Mouse (Mus musculus) thymus, adult 2 months (tissue): ENCODE data around the gene Batf2. TPM values are rescaled to one million over a fixed set of nuclear protein-coding genes. Genes with fewer than 3 reads are reported as not detected.

Experiments used
- DNase-seq: peaks from one replicate; pipeline ENCODE4 v3.0.0; 2021
- H3K27ac ChIP-seq: fragments of 200-500 bp; 2 replicates; pipeline ENCODE4 v1.5.1; 2012; ENCODE audit warnings: low read length, control low read depth; ENCODE audit not compliant: control insufficient read depth, insufficient read depth
- H3K27me3 ChIP-seq: fragments of 200-500 bp; 2 replicates; pipeline ENCODE4 v1.6.1; 2012; ENCODE audit warnings: mild to moderate bottlenecking, low read length, moderate library complexity, mixed read lengths; ENCODE audit not compliant: control insufficient read depth, insufficient read depth
- H3K36me3 ChIP-seq: fragments of 200-500 bp; 2 replicates; pipeline ENCODE4 v1.6.1; 2012; ENCODE audit warnings: mild to moderate bottlenecking, low read length, moderate library complexity; ENCODE audit not compliant: control insufficient read depth, insufficient read depth
- H3K4me1 ChIP-seq: fragments of 200-500 bp; replicated peaks from 2 replicates; pipeline ENCODE4 v1.6.1; 2012; ENCODE audit warnings: low read length; ENCODE audit not compliant: control insufficient read depth, insufficient read depth
- H3K4me3 ChIP-seq: fragments of 200-500 bp; 2 replicates; pipeline ENCODE4 v1.5.1; 2012; ENCODE audit warnings: mild to moderate bottlenecking, low read length, control low read depth, moderate library complexity; ENCODE audit not compliant: control insufficient read depth, insufficient read depth
- CTCF ChIP-seq: fragments of 200-500 bp; IDR thresholded peaks from 2 replicates; pipeline ENCODE4 v1.5.1; 2012; ENCODE audit warnings: mild to moderate bottlenecking, control low read depth, low read length, moderate library complexity, borderline replicate concordance; ENCODE audit not compliant: control insufficient read depth, poor library complexity, insufficient read depth; ENCODE audit errors: extremely low read depth
- POLR2A ChIP-seq: fragments of 200-500 bp; IDR thresholded peaks from 2 replicates; pipeline ENCODE4 v1.6.1; 2012; ENCODE audit warnings: mild to moderate bottlenecking, low read length, control low read depth, moderate library complexity; ENCODE audit not compliant: control insufficient read depth, poor library complexity, insufficient read depth; ENCODE audit errors: extremely low read depth
- WGBS: fragments of 180-500 bp; shearing (Covaris S2); methylation state at CpG from one replicate; pipeline ENCODE4 v1.1.7; 2018; 5-methylcytosine and 5-hydroxymethylcytosine counted together
- polyA plus RNA-seq: library from polyadenylated mRNA; depleted of rRNA; stranded (reverse); fragments of >200 nt; gene quantifications from 2 replicates; pipeline ENCODE4 v1.2.3, GENCODE M21; 2012; rRNA removed

Gene Batf2
- 3.6 and 4.6 TPM in 2 replicates for polyA plus RNA-seq

DNA sequence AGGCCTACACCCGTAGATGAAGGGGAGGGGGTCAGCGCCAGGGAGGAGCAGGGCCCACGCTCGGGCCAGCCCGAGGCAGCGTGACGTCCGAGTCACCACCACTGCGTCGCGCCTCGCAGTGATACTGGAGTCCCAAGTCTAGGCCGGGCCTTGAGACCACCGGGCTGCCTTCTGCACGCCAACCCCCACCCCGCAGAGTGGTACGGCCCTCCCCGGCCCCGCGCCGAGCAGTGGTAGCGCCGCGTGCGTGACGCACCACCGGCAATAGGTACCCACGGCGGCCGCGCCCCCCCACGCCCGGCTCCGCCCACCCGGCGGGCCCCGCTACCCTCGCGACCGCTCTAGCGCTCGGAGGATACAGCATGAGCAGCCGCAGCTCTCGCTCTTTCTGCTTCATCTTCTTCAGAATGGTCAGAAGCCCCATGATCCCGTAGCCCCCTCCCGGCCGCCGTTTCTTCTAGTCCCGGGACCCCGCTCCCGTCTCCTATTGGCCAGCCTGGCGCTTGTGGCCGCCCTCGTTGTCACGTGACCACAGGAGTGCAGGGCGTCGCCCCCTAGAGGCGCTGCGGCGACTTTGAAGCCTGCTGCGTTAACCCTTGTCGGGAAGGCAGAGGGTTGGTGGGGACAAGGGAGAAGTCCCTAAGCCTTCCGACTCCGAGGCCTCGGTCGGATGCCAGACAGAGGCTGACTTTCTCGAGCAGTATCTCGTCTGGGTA is at the start of gene Batf2:
Batf2 (plus strand) TSS at position 306 of the 716 bp plus-strand sequence.
- peaks cover 16% of the 10 kb centered on the region for H3K4me1 ChIP-seq
- H3K27ac ChIP-seq, result peak within 1 kb of the TSS; percentile 86
- WGBS, result under 1% methylated on average over 68 of the region's 68 CpGs
- TF ChIP-seq CTCF (peak; percentile 83), POLR2A (peak; percentile 25; the same call in 1 of the 2 replicates)
- no peaks in the 10 kb centered on the region for H3K36me3 ChIP-seq
- peak; percentile 90 for DNase-seq
- H3K27me3 ChIP-seq, result no peaks in the 10 kb centered on the region
- H3K4me3 ChIP-seq, result peak within 1 kb of the TSS; percentile 66

DNA sequence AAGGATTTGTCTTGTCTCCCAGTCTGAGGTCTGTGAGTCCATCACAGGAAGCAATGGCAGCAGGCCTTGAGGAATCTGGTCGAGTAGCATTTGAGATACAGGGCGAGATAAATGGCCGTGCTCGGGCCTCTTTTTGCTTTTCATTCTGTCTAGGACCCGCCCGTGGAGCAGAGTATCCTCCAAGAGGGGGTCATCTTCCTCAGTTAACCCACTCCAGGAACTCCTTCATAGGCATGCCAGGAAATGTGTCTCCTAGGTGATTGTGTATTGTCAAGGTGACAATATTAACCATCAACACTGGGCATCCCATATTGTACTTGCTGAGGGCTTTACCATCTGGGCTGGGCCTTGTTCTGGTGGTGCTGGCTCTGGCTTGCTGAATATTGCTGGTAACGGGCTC is 46.7 kb upstream of the Batf2 start, which contains the start of gene AC131692.1:
AC131692.1 (plus strand) TSS at position 301 of the 400 bp plus-strand sequence.
- WGBS, result 97% methylated on average over 7 of the region's 7 CpGs
- no peak within 1 kb of the TSS for H3K4me3 ChIP-seq
- no peaks in the 10 kb centered on the region for H3K27me3 ChIP-seq
- peaks cover 30% of the 10 kb centered on the region; the same call in 1 of the 2 replicates for H3K36me3 ChIP-seq
- no peak for DNase-seq
- TF ChIP-seq CTCF, result no peak
- TF ChIP-seq POLR2A, result no peak
- no peaks in the 10 kb centered on the region for H3K4me1 ChIP-seq
- H3K27ac ChIP-seq, result no peak within 1 kb of the TSS

DNA sequence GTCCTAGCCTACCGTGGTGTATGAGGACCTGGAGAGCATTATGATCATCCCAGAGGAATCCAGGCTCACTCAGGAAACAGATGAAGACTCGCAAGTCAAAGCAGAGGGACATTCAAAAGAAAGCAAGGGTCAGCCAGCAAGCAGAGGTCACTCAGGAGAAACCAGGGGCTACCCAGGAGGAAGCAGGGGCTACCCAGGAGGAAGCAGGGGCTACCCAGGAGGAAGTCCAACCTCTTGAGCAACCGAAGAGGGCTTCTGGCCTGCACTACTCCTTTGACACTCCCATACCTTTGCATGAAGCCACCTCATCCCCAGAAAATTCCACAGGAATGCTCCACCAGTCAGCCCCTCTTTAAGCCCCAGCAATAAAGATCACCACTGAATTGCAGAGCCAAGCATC is 42.9 kb upstream of the Batf2 start:
- no peak overlapping the region for H3K4me3 ChIP-seq
- peaks cover 15% of the 10 kb centered on the region; the same call in 1 of the 2 replicates for H3K36me3 ChIP-seq
- WGBS, result 87% methylated on average over 3 of the region's 3 CpGs
- no peak overlapping the region for H3K27ac ChIP-seq
- no peak for DNase-seq
- no peaks in the 10 kb centered on the region for H3K4me1 ChIP-seq
- TF ChIP-seq CTCF (no peak), POLR2A (no peak)
- H3K27me3 ChIP-seq, result no peaks in the 10 kb centered on the region

DNA sequence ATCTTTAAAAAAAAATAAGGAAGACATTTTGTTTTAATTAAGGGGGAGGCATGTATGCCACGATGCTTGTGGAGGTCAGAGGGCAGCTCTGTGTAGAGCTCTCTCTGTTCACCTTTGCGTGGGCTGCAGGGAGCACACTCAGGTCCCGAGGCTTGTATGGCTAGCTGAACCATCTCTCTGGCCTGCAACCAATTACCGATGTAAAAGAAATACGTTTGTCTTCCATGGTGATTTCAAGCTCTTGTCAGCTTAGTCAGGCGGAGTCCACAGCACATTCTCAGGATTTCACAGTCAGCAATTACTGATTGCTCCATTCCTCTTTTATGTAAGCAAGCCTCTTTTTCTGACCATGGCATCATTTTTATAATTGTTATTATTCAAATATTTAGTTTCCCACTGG is 39.6 kb upstream of the Batf2 start:
- no peak for TF ChIP-seq CTCF
- TF ChIP-seq POLR2A, result no peak
- H3K36me3 ChIP-seq, result no peaks in the 10 kb centered on the region
- H3K27me3 ChIP-seq, result no peaks in the 10 kb centered on the region
- DNase-seq, result no peak
- 94% methylated on average over 6 of the region's 6 CpGs for WGBS
- H3K4me1 ChIP-seq, result no peaks in the 10 kb centered on the region
- no peak overlapping the region for H3K27ac ChIP-seq
- H3K4me3 ChIP-seq, result no peak overlapping the region

DNA sequence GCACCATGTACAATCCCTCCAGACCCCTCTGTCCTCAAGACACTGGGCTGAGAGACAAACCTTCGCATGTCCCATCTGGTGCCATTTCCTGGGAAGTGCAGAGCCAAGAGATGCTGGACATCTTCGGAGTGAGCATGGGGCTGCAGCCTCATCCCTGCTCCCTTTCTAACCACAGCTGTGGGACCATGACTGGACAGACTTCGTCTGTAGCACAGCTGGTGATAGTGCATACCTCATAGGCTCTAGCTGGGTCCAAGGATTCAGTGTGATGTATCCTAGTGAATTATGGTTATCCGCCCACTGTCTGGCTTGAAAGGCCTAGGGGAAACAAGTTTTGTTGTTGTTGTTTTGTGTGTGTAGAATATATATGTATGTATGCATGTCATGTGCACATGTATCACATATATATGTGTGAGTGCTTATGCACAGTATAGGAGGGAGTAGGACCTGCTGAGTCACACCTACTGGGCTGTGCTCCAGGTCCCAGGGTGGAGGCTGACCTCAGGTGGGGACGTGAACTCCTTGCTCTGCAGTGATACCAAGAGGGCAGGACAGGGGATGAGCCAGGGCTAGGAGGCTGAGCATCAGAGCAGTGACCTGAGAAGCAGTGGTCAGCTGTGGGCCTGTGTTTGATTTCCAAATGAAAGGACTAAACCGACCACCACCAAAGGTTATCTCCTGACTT is 38.5 kb upstream of the Batf2 start:
- H3K4me1 ChIP-seq, result no peaks in the 10 kb centered on the region
- no peaks in the 10 kb centered on the region for H3K27me3 ChIP-seq
- H3K27ac ChIP-seq, result no peak overlapping the region
- 75% methylated on average over 6 of the region's 6 CpGs for WGBS
- TF ChIP-seq POLR2A (no peak), CTCF (no peak)
- H3K4me3 ChIP-seq, result no peak overlapping the region
- H3K36me3 ChIP-seq, result no peaks in the 10 kb centered on the region
- no peak for DNase-seq

DNA sequence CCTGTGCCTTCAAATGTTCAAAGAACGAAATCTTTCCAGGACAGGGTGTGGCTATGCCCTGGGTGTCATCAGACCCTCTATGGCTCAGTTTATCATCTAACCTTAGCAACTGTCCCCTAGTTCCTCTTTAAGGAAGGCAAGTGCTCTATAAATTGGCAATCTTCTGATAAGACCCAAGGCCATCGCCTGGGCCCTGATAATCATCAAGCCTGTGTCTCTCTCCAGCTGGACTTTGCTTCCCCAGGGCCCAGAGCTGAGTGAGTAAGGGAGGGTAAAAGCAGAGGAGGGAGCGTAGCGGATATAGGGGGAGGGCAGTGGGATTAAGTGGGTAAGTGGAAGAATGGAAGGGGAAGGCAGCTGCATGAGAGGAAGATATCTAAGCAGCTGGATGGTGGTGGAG is 36.3 kb upstream of the Batf2 start:
- WGBS, result 95% methylated on average over 4 of the region's 4 CpGs
- no peaks in the 10 kb centered on the region for H3K36me3 ChIP-seq
- H3K4me3 ChIP-seq, result no peak overlapping the region
- no peak overlapping the region for H3K27ac ChIP-seq
- no peaks in the 10 kb centered on the region for H3K27me3 ChIP-seq
- DNase-seq, result no peak
- no peaks in the 10 kb centered on the region for H3K4me1 ChIP-seq
- TF ChIP-seq CTCF (no peak), POLR2A (no peak)

DNA sequence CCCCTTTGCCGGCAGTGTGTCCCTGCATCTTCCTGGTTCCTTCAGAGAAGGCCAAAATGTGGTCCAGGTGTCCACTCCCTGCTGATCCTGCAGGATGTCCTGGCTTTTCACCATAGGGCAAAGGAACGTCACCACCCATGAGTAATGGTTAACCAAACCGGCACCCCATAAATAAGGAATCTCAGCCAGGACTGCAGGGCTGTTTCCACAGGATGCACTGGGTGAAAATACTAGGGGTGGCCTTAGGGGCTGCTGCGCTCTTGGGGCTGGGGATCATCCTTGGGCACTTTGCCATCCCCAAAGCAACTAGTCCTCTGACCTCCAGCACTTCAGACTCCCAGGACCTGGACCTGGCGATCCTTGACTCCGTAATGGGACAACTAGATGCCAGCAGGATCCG is 35.2 kb upstream of the Batf2 start, which contains the start of gene Naaladl1:
Naaladl1 (plus strand) TSS at position 197 of the 400 bp plus-strand sequence.
- H3K4me1 ChIP-seq, result no peaks in the 10 kb centered on the region
- no peaks in the 10 kb centered on the region for H3K27me3 ChIP-seq
- 98% methylated on average over 7 of the region's 7 CpGs for WGBS
- H3K36me3 ChIP-seq, result no peaks in the 10 kb centered on the region
- DNase-seq, result no peak
- H3K4me3 ChIP-seq, result no peak within 1 kb of the TSS
- no peak within 1 kb of the TSS for H3K27ac ChIP-seq
- no peak for TF ChIP-seq CTCF
- no peak for TF ChIP-seq POLR2A
